Mouse (Mus musculus): ENCODE data around the gene Keg1.

Gene Keg1

GRCm38 (mm10) chr19:12765308-12765707 is 69.7 kb downstream of the Keg1 start, which contains the start of gene Cntf:
Gene Cntf (minus strand): TSS chr19:12765632.
- DNase-seq (ENCODE audit: low spot score): no peak
